Mouse (Mus musculus): Measurements from ENCODE around the gene Col15a1. TPM values are rescaled to one million over a fixed set of nuclear protein-coding genes. Genes with fewer than 3 reads are reported as not detected.

Col15a1 gene
- total RNA-seq, 1 experiment: 0.31 TPM

DNA sequence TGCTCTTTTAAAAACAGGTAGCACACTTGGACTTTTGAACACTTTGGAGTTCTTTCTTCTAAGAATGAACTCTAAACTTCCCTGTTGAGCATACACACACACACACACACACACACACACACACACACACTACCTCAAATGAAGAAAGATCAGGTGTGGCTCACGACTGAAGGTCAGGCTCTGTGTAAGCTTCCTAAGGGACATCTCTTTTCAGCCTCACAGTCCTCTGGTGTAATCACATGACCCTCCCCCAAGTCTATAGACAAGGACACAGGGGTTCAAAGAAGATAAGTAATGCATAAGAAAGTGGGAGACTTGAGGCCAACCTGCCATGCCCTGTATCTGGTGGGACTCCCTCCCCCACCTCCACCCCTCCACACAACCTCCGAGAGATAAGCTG is 82.5 kb downstream of the Col15a1 start:
- Histone ChIP-seq H3K9me3 (ENCODE audit: control insufficient read depth, insufficient read depth, low read depth, low read length) (no peaks in the 10 kb centered on the region), H3K4me1 (ENCODE audit: control insufficient read depth in 2 of 2, insufficient read depth in 2 of 2, low read length in 2 of 2, poor library complexity in 1 of 2) (no peaks in the 10 kb centered on the region), H3K36me3 (ENCODE audit: control insufficient read depth, insufficient read depth, low read length, poor library complexity, severe bottlenecking) (no peaks in the 10 kb centered on the region), H3K4me3 (ENCODE audit: insufficient read depth in 1 of 2, low read depth in 1 of 2, low read length in 2 of 2, poor library complexity in 1 of 2, severe bottlenecking in 1 of 2) (no peak overlapping the region), H3K27ac (ENCODE audit: insufficient read depth, low read depth, low read length, poor library complexity, severe bottlenecking) (no peak overlapping the region), H3K9ac (ENCODE audit: insufficient read depth, low read depth, low read length, poor library complexity, severe bottlenecking) (no peak overlapping the region)
- no peak for DNase-seq (ENCODE audit: low read depth, low spot score)
- TF ChIP-seq ZC3H11A (IDR thresholded peaks at IDR 0.05; ENCODE audit: borderline replicate concordance, low read depth, low read length) (no peak), ZNF384 (IDR thresholded peaks at IDR 0.05; ENCODE audit: low read depth, low read length) (no peak), HCFC1 (IDR thresholded peaks at IDR 0.05; ENCODE audit: borderline replicate concordance, insufficient read depth, low read length) (no peak), MAFK (IDR thresholded peaks at IDR 0.05; ENCODE audit: insufficient read depth, low read depth, low read length) (no peak), CHD2 (IDR thresholded peaks at IDR 0.05; ENCODE audit: low read depth, low read length) (no peak)
- in situ Hi-C loops (cut with MboI; ENCODE audit: low sequenced_read_pairs in 2 of 2, unreplicated experiment in 2 of 2): no loop called here

- H3K9ac ChIP-seq (ENCODE audit: insufficient read depth, low read depth, low read length, poor library complexity, severe bottlenecking): no peak overlapping the region
- in situ Hi-C loops (cut with MboI; ENCODE audit: low sequenced_read_pairs in 2 of 2, unreplicated experiment in 2 of 2): no loop called here
- no peaks in the 10 kb centered on the region for H3K9me3 ChIP-seq (ENCODE audit: control insufficient read depth, insufficient read depth, low read depth, low read length)
- TF ChIP-seq ZNF384 (IDR thresholded peaks at IDR 0.05; ENCODE audit: low read depth, low read length): no peak
- TF ChIP-seq CHD2 (IDR thresholded peaks at IDR 0.05; ENCODE audit: low read depth, low read length): no peak
- no peak for TF ChIP-seq ZC3H11A (IDR thresholded peaks at IDR 0.05; ENCODE audit: borderline replicate concordance, low read depth, low read length)
- no peak for TF ChIP-seq HCFC1 (IDR thresholded peaks at IDR 0.05; ENCODE audit: borderline replicate concordance, insufficient read depth, low read length)
- no peak for TF ChIP-seq MAFK (IDR thresholded peaks at IDR 0.05; ENCODE audit: insufficient read depth, low read depth, low read length)
- H3K36me3 ChIP-seq (ENCODE audit: control insufficient read depth, insufficient read depth, low read length, poor library complexity, severe bottlenecking): no peaks in the 10 kb centered on the region
- H3K27ac ChIP-seq (ENCODE audit: insufficient read depth, low read depth, low read length, poor library complexity, severe bottlenecking): no peak overlapping the region
- no peaks in the 10 kb centered on the region for H3K4me1 ChIP-seq (ENCODE audit: control insufficient read depth in 2 of 2, insufficient read depth in 2 of 2, low read length in 2 of 2, poor library complexity in 1 of 2)
- no peak overlapping the region for H3K4me3 ChIP-seq (ENCODE audit: insufficient read depth in 1 of 2, low read depth in 1 of 2, low read length in 2 of 2, poor library complexity in 1 of 2, severe bottlenecking in 1 of 2)
- DNase-seq (ENCODE audit: low read depth, low spot score): no peak
These were observed 83.1 kb downstream of the Col15a1 start for GRCm38 (mm10) chr4:47291013-47291412.

DNA sequence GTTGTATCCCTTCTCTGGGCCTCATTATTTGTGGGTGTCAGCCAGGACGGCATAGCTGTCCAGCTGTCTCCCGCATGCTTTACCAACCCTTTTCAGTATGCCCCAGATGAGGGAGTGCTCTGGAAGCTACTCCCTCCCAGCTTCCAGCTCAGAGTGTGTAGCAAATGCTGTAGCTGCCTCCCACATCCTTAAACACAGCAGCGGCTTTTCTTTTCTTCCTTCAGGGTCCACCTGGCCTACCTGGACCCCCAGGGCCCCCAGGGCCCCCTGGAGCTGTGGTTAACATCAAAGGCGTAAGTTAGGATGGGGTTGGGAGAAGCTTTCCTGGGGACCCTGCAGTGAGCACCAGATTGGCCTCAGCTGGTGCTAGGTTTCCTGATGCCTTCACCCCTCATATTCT is 85.0 kb downstream of the Col15a1 start:
- H3K4me3 ChIP-seq (ENCODE audit: insufficient read depth in 1 of 2, low read depth in 1 of 2, low read length in 2 of 2, poor library complexity in 1 of 2, severe bottlenecking in 1 of 2): no peak overlapping the region
- no peak for TF ChIP-seq ZNF384 (IDR thresholded peaks at IDR 0.05; ENCODE audit: low read depth, low read length)
- no peak for TF ChIP-seq MAFK (IDR thresholded peaks at IDR 0.05; ENCODE audit: insufficient read depth, low read depth, low read length)
- no peak for TF ChIP-seq HCFC1 (IDR thresholded peaks at IDR 0.05; ENCODE audit: borderline replicate concordance, insufficient read depth, low read length)
- TF ChIP-seq ZC3H11A (IDR thresholded peaks at IDR 0.05; ENCODE audit: borderline replicate concordance, low read depth, low read length): no peak
- no peak for TF ChIP-seq CHD2 (IDR thresholded peaks at IDR 0.05; ENCODE audit: low read depth, low read length)
- no peak overlapping the region for H3K27ac ChIP-seq (ENCODE audit: insufficient read depth, low read depth, low read length, poor library complexity, severe bottlenecking)
- no peaks in the 10 kb centered on the region for H3K36me3 ChIP-seq (ENCODE audit: control insufficient read depth, insufficient read depth, low read length, poor library complexity, severe bottlenecking)
- no peaks in the 10 kb centered on the region for H3K9me3 ChIP-seq (ENCODE audit: control insufficient read depth, insufficient read depth, low read depth, low read length)
- no peaks in the 10 kb centered on the region for H3K4me1 ChIP-seq (ENCODE audit: control insufficient read depth in 2 of 2, insufficient read depth in 2 of 2, low read length in 2 of 2, poor library complexity in 1 of 2)
- in situ Hi-C loops (cut with MboI; ENCODE audit: low sequenced_read_pairs in 2 of 2, unreplicated experiment in 2 of 2): no loop called here
- H3K9ac ChIP-seq (ENCODE audit: insufficient read depth, low read depth, low read length, poor library complexity, severe bottlenecking): no peak overlapping the region
- DNase-seq (ENCODE audit: low read depth, low spot score): no peak

GRCm38 (mm10) chr4:47293771-47294543 is 86.0 kb downstream of the Col15a1 start:
- DNase-seq (ENCODE audit: low read depth, low spot score): no peak
- in situ Hi-C loops (cut with MboI; ENCODE audit: low sequenced_read_pairs in 2 of 2, unreplicated experiment in 2 of 2): no loop called here
- no peaks in the 10 kb centered on the region for H3K9me3 ChIP-seq (ENCODE audit: control insufficient read depth, insufficient read depth, low read depth, low read length)
- no peak overlapping the region for H3K4me3 ChIP-seq (ENCODE audit: insufficient read depth in 1 of 2, low read depth in 1 of 2, low read length in 2 of 2, poor library complexity in 1 of 2, severe bottlenecking in 1 of 2)
- no peaks in the 10 kb centered on the region for H3K36me3 ChIP-seq (ENCODE audit: control insufficient read depth, insufficient read depth, low read length, poor library complexity, severe bottlenecking)
- H3K9ac ChIP-seq (ENCODE audit: insufficient read depth, low read depth, low read length, poor library complexity, severe bottlenecking): no peak overlapping the region
- H3K27ac ChIP-seq (ENCODE audit: insufficient read depth, low read depth, low read length, poor library complexity, severe bottlenecking): no peak overlapping the region
- H3K4me1 ChIP-seq (ENCODE audit: control insufficient read depth in 2 of 2, insufficient read depth in 2 of 2, low read length in 2 of 2, poor library complexity in 1 of 2): no peaks in the 10 kb centered on the region
- TF ChIP-seq HCFC1 (IDR thresholded peaks at IDR 0.05; ENCODE audit: borderline replicate concordance, insufficient read depth, low read length): no peak
- no peak for TF ChIP-seq ZC3H11A (IDR thresholded peaks at IDR 0.05; ENCODE audit: borderline replicate concordance, low read depth, low read length)
- TF ChIP-seq MAFK (IDR thresholded peaks at IDR 0.05; ENCODE audit: insufficient read depth, low read depth, low read length): no peak
- no peak for TF ChIP-seq ZNF384 (IDR thresholded peaks at IDR 0.05; ENCODE audit: low read depth, low read length)
- no peak for TF ChIP-seq CHD2 (IDR thresholded peaks at IDR 0.05; ENCODE audit: low read depth, low read length)

Measured in ES-E14 (cell line).